Mouse (Mus musculus): Measurements from ENCODE around the gene Klrb1b. TPM values are rescaled to one million over a fixed set of nuclear protein-coding genes. Genes with fewer than 3 reads are reported as not detected.
"Not testable (repeated sequence)": the region's sequence is repeated elsewhere in the genome, so short reads cannot be mapped to it uniquely, and the experiment has no call there.

Klrb1b gene
- polyA plus RNA-seq, 1 experiment, result not detected

- Histone ChIP-seq H3ac (ENCODE audit: control insufficient read depth, insufficient read length, low read depth) (no peak overlapping the region), H3K27me3 (ENCODE audit: control insufficient read depth, insufficient read depth, insufficient read length) (no peaks in the 10 kb centered on the region), H3K4me3 (ENCODE audit: insufficient read depth, poor library complexity, severe bottlenecking) (no peak overlapping the region), H3K79me2 (ENCODE audit: control insufficient read depth, insufficient read depth) (no peaks in the 10 kb centered on the region), H3K79me3 (ENCODE audit: low read depth) (no peaks in the 10 kb centered on the region), H3K36me3 (ENCODE audit: control insufficient read depth, insufficient read depth) (no peaks in the 10 kb centered on the region)
- TF ChIP-seq USF1 (IDR thresholded peaks at IDR 0.05; ENCODE audit: low read depth) (no peak), MAX (IDR thresholded peaks at IDR 0.05) (no peak), CEBPB (IDR thresholded peaks at IDR 0.05; ENCODE audit: low read depth) (no peak), MYOD1 (IDR thresholded peaks at IDR 0.05; ENCODE audit: control insufficient read depth, insufficient read length, low read depth) (no peak), FOSL1 (IDR thresholded peaks at IDR 0.05; ENCODE audit: insufficient read depth, low read length, poor library complexity, severe bottlenecking) (no peak), MYOG (IDR thresholded peaks at IDR 0.05; ENCODE audit: control insufficient read depth, extremely low read depth, insufficient read length) (no peak), CTCF (IDR thresholded peaks at IDR 0.05; ENCODE audit: control insufficient read depth, insufficient read depth, insufficient read length) (no peak)
Observed at GRCm38 (mm10) chr6:128796321-128796955, 29.7 kb downstream of the Klrb1b start.

- H3K79me2 ChIP-seq (ENCODE audit: control insufficient read depth, insufficient read depth), result no peaks in the 10 kb centered on the region
Observed at GRCm38 (mm10) chr6:128793734-128794133, 32.4 kb downstream of the Klrb1b start.

GRCm38 (mm10) chr6:128790491-128790994 lies 35.6 kb downstream of the Klrb1b start:
- H3ac ChIP-seq (ENCODE audit: control insufficient read depth, insufficient read length, low read depth); H3K27me3 ChIP-seq (ENCODE audit: control insufficient read depth, insufficient read depth, insufficient read length); H3K36me3 ChIP-seq (ENCODE audit: control insufficient read depth, insufficient read depth); H3K79me3 ChIP-seq (ENCODE audit: low read depth); H3K79me2 ChIP-seq (ENCODE audit: control insufficient read depth, insufficient read depth); H3K4me3 ChIP-seq (ENCODE audit: insufficient read depth, poor library complexity, severe bottlenecking): not testable (repeated sequence)

More at GRCm38 (mm10) chr6:128793734-128794133, 32.4 kb downstream of the Klrb1b start:
- no peaks in the 10 kb centered on the region for H3K36me3 ChIP-seq (ENCODE audit: control insufficient read depth, insufficient read depth)
- H3K27me3 ChIP-seq (ENCODE audit: control insufficient read depth, insufficient read depth, insufficient read length), result no peaks in the 10 kb centered on the region
- no peak for TF ChIP-seq MYOD1 (IDR thresholded peaks at IDR 0.05; ENCODE audit: control insufficient read depth, insufficient read length, low read depth)
- TF ChIP-seq CTCF (IDR thresholded peaks at IDR 0.05; ENCODE audit: control insufficient read depth, insufficient read depth, insufficient read length), result no peak
- no peak for TF ChIP-seq MYOG (IDR thresholded peaks at IDR 0.05; ENCODE audit: control insufficient read depth, extremely low read depth, insufficient read length)
- no peak for TF ChIP-seq USF1 (IDR thresholded peaks at IDR 0.05; ENCODE audit: low read depth)
- no peak for TF ChIP-seq MAX (IDR thresholded peaks at IDR 0.05)
- no peak for TF ChIP-seq CEBPB (IDR thresholded peaks at IDR 0.05; ENCODE audit: low read depth)
- TF ChIP-seq FOSL1 (IDR thresholded peaks at IDR 0.05; ENCODE audit: insufficient read depth, low read length, poor library complexity, severe bottlenecking), result no peak
- H3ac ChIP-seq (ENCODE audit: control insufficient read depth, insufficient read length, low read depth), result no peak overlapping the region
- no peaks in the 10 kb centered on the region for H3K79me3 ChIP-seq (ENCODE audit: low read depth)
- no peak overlapping the region for H3K4me3 ChIP-seq (ENCODE audit: insufficient read depth, poor library complexity, severe bottlenecking)

GRCm38 (mm10) chr6:128789115-128789514 lies 37.0 kb downstream of the Klrb1b start, which contains the start of gene Klrb1c:
Gene Klrb1c (minus strand): TSS chr6:128789215.
- H3ac ChIP-seq (ENCODE audit: control insufficient read depth, insufficient read length, low read depth), result no peak within 1 kb of the TSS
- TF ChIP-seq MAX (IDR thresholded peaks at IDR 0.05), result no peak
- no peak for TF ChIP-seq CEBPB (IDR thresholded peaks at IDR 0.05; ENCODE audit: low read depth)
- TF ChIP-seq CTCF (IDR thresholded peaks at IDR 0.05; ENCODE audit: control insufficient read depth, insufficient read depth, insufficient read length), result no peak
- no peak for TF ChIP-seq USF1 (IDR thresholded peaks at IDR 0.05; ENCODE audit: low read depth)
- TF ChIP-seq MYOG (IDR thresholded peaks at IDR 0.05; ENCODE audit: control insufficient read depth, extremely low read depth, insufficient read length), result no peak
- no peak for TF ChIP-seq MYOD1 (IDR thresholded peaks at IDR 0.05; ENCODE audit: control insufficient read depth, insufficient read length, low read depth)
- TF ChIP-seq FOSL1 (IDR thresholded peaks at IDR 0.05; ENCODE audit: insufficient read depth, low read length, poor library complexity, severe bottlenecking), result no peak
- no peaks in the 10 kb centered on the region for H3K79me3 ChIP-seq (ENCODE audit: low read depth)
- no peak within 1 kb of the TSS for H3K4me3 ChIP-seq (ENCODE audit: insufficient read depth, poor library complexity, severe bottlenecking)
- no peaks in the 10 kb centered on the region for H3K27me3 ChIP-seq (ENCODE audit: control insufficient read depth, insufficient read depth, insufficient read length)
- H3K36me3 ChIP-seq (ENCODE audit: control insufficient read depth, insufficient read depth), result no peaks in the 10 kb centered on the region
- no peaks in the 10 kb centered on the region for H3K79me2 ChIP-seq (ENCODE audit: control insufficient read depth, insufficient read depth)

- H3K79me2 ChIP-seq (ENCODE audit: control insufficient read depth, insufficient read depth), result no peaks in the 10 kb centered on the region
- H3K36me3 ChIP-seq (ENCODE audit: control insufficient read depth, insufficient read depth), result no peaks in the 10 kb centered on the region
- TF ChIP-seq MAX (IDR thresholded peaks at IDR 0.05) (no peak), USF1 (IDR thresholded peaks at IDR 0.05; ENCODE audit: low read depth) (no peak), CTCF (IDR thresholded peaks at IDR 0.05; ENCODE audit: control insufficient read depth, insufficient read depth, insufficient read length) (no peak), MYOG (IDR thresholded peaks at IDR 0.05; ENCODE audit: control insufficient read depth, extremely low read depth, insufficient read length) (no peak), CEBPB (IDR thresholded peaks at IDR 0.05; ENCODE audit: low read depth) (no peak), MYOD1 (IDR thresholded peaks at IDR 0.05; ENCODE audit: control insufficient read depth, insufficient read length, low read depth) (no peak)
- no peak overlapping the region for H3K4me3 ChIP-seq (ENCODE audit: insufficient read depth, poor library complexity, severe bottlenecking)
- H3K79me3 ChIP-seq (ENCODE audit: low read depth), result no peaks in the 10 kb centered on the region
- no peaks in the 10 kb centered on the region for H3K27me3 ChIP-seq (ENCODE audit: control insufficient read depth, insufficient read depth, insufficient read length)
- no peak overlapping the region for H3ac ChIP-seq (ENCODE audit: control insufficient read depth, insufficient read length, low read depth)
Observed at GRCm38 (mm10) chr6:128788517-128788916, 37.6 kb downstream of the Klrb1b start.

GRCm38 (mm10) chr6:128786396-128786795 lies 39.7 kb downstream of the Klrb1b start:
- not testable (repeated sequence) for H3K79me3 ChIP-seq (ENCODE audit: low read depth); H3K36me3 ChIP-seq (ENCODE audit: control insufficient read depth, insufficient read depth); H3K27me3 ChIP-seq (ENCODE audit: control insufficient read depth, insufficient read depth, insufficient read length); H3ac ChIP-seq (ENCODE audit: control insufficient read depth, insufficient read length, low read depth); H3K4me3 ChIP-seq (ENCODE audit: insufficient read depth, poor library complexity, severe bottlenecking); H3K79me2 ChIP-seq (ENCODE audit: control insufficient read depth, insufficient read depth)
